Mouse (Mus musculus) midbrain, postnatal 0 days (tissue): ENCODE measurements around the gene Gm7903. TPM values are rescaled to one million over a fixed set of nuclear protein-coding genes. Genes with fewer than 3 reads are reported as not detected.

Experiments used
- polyA plus RNA-seq: library from polyadenylated mRNA; unstranded; fragments of >200 nt; fragmentation: Nextera tagmentation; extraction: Ambion mirVana; gene quantifications from 2 replicates; pipeline ENCODE4 v1.2.1, GENCODE M21; 2015
- total RNA-seq: library from RNA; depleted of rRNA; stranded (reverse); fragments of >200 nt; gene quantifications from 2 replicates; pipeline ENCODE4 v1.2.3, GENCODE M21; 2014; rRNA removed

Gene Gm7903
- total and polyA plus RNA-seq, 2 experiments from 2014 or later, result 0.05 TPM; not detected in 1

Other genes starting within 250 kb of the Gm7903 start
- 14.5 and 15.3 TPM in 2 replicates for gene Tceal6, start 223.1 kb upstream of the Gm7903 start, total RNA-seq
- 51.9 and 59.2 TPM in 2 replicates for gene Tceal6, start 223.1 kb upstream of the Gm7903 start, polyA plus RNA-seq
- gene Pramel3, start 131.5 kb upstream of the Gm7903 start, total RNA-seq, result not detected in 2 replicates
- not detected in 2 replicates for gene Pramel3, start 131.5 kb upstream of the Gm7903 start, polyA plus RNA-seq
- not detected in 2 replicates for gene Gm5128, start 60.6 kb upstream of the Gm7903 start, total RNA-seq
- 0.05 TPM in 1 of 2 replicates, not detected in the other for gene Gm5128, start 60.6 kb upstream of the Gm7903 start, polyA plus RNA-seq
- not detected in 2 replicates for gene AV320801, start 60.8 kb downstream of the Gm7903 start, total RNA-seq
- not detected in 2 replicates for gene AV320801, start 60.8 kb downstream of the Gm7903 start, polyA plus RNA-seq
- not detected in 2 replicates for gene Nxf7, start 164.9 kb downstream of the Gm7903 start, total RNA-seq
- gene Nxf7, start 164.9 kb downstream of the Gm7903 start, polyA plus RNA-seq, result not detected in 2 replicates
- gene Prame, start 193.9 kb downstream of the Gm7903 start, total RNA-seq, result not detected in 2 replicates
- not detected in 2 replicates for gene Prame, start 193.9 kb downstream of the Gm7903 start, polyA plus RNA-seq